Mouse (Mus musculus) splenic B cell, adult 2 months (primary cell): ENCODE results near the gene Pin1.
"Not testable (repeated sequence)": the region's sequence is repeated elsewhere in the genome, so short reads cannot be mapped to it uniquely, and the experiment has no call there.

Experiments
- DNase-seq: peaks from one replicate; pipeline ENCODE4 v3.0.0-alpha.2; 2011; ENCODE audit warnings: low read depth, low spot score
- H3K27me3 ChIP-seq: 2 replicates; pipeline ENCODE4 v1.6.1; 2012; ENCODE audit warnings: mild to moderate bottlenecking, low read length, moderate library complexity, mixed read lengths; ENCODE audit not compliant: control insufficient read depth, poor library complexity, insufficient read depth, severe bottlenecking
- H3K36me3 ChIP-seq: 2 replicates; pipeline ENCODE4 v1.6.1; 2012; ENCODE audit warnings: mild to moderate bottlenecking, low read length, moderate library complexity, mixed read lengths; ENCODE audit not compliant: control insufficient read depth, poor library complexity, insufficient read depth, severe bottlenecking

Pin1 gene

GRCm38 (mm10) chr9:20651602-20652259 is at the start of gene Pin1:
Pin1 (plus strand) TSS chr9:20652095.
- Histone ChIP-seq H3K36me3 (no peaks in the 10 kb centered on the region; the same call in 1 of the 2 replicates), H3K27me3 (no peaks in the 10 kb centered on the region)
- DNase-seq = peak; percentile 99

- DNase-seq = no peak
- Histone ChIP-seq H3K27me3 (no peaks in the 10 kb centered on the region), H3K36me3 (no peaks in the 10 kb centered on the region)
These were observed 45.6 kb upstream of the Pin1 start for GRCm38 (mm10) chr9:20606269-20606668.

- no peaks in the 10 kb centered on the region for H3K27me3 ChIP-seq
- DNase-seq = peak; percentile 94
- no peaks in the 10 kb centered on the region for H3K36me3 ChIP-seq
These were observed 44.6 kb upstream of the Pin1 start for GRCm38 (mm10) chr9:20607100-20607974.

- DNase-seq = no peak
- H3K27me3 ChIP-seq = no peaks in the 10 kb centered on the region
- no peaks in the 10 kb centered on the region for H3K36me3 ChIP-seq
These were observed 41.9 kb upstream of the Pin1 start for GRCm38 (mm10) chr9:20609831-20610464.

GRCm38 (mm10) chr9:20611976-20612375 is 39.9 kb upstream of the Pin1 start:
- H3K36me3 ChIP-seq = no peaks in the 10 kb centered on the region
- no peaks in the 10 kb centered on the region for H3K27me3 ChIP-seq
- no peak for DNase-seq

GRCm38 (mm10) chr9:20616685-20617084 is 35.2 kb upstream of the Pin1 start:
- no peaks in the 10 kb centered on the region for H3K27me3 ChIP-seq
- DNase-seq = no peak
- H3K36me3 ChIP-seq = no peaks in the 10 kb centered on the region

GRCm38 (mm10) chr9:20631332-20631731 is 20.6 kb upstream of the Pin1 start:
- Histone ChIP-seq H3K27me3 (no peaks in the 10 kb centered on the region), H3K36me3 (no peaks in the 10 kb centered on the region; the same call in 1 of the 2 replicates)
- DNase-seq = no peak

- not testable (repeated sequence) for H3K27me3 ChIP-seq, H3K36me3 ChIP-seq, DNase-seq
These were observed 16.2 kb upstream of the Pin1 start for GRCm38 (mm10) chr9:20635676-20636075.

GRCm38 (mm10) chr9:20636256-20636655 is 15.6 kb upstream of the Pin1 start:
- Histone ChIP-seq H3K27me3 (no peaks in the 10 kb centered on the region), H3K36me3 (peaks cover 2% of the 10 kb centered on the region; the same call in 1 of the 2 replicates)
- peak; percentile 64 for DNase-seq

- H3K27me3 ChIP-seq = no peaks in the 10 kb centered on the region
- DNase-seq = no peak
- H3K36me3 ChIP-seq = peaks cover 2% of the 10 kb centered on the region; the same call in 1 of the 2 replicates
These were observed 15.1 kb upstream of the Pin1 start for GRCm38 (mm10) chr9:20636790-20637189.

- no peak for DNase-seq
- H3K27me3 ChIP-seq = no peaks in the 10 kb centered on the region
- peaks cover 2% of the 10 kb centered on the region; the same call in 1 of the 2 replicates for H3K36me3 ChIP-seq
These were observed 13.3 kb upstream of the Pin1 start for GRCm38 (mm10) chr9:20638552-20638951.

GRCm38 (mm10) chr9:20639486-20639885 is 12.4 kb upstream of the Pin1 start:
- Histone ChIP-seq H3K27me3 (no peaks in the 10 kb centered on the region), H3K36me3 (peaks cover 2% of the 10 kb centered on the region; the same call in 1 of the 2 replicates)
- DNase-seq = no peak

- DNase-seq = no peak
- no peaks in the 10 kb centered on the region for H3K27me3 ChIP-seq
- H3K36me3 ChIP-seq = peaks cover 2% of the 10 kb centered on the region
These were observed 10.4 kb upstream of the Pin1 start for GRCm38 (mm10) chr9:20641501-20641900.

GRCm38 (mm10) chr9:20642101-20642895 is 9.6 kb upstream of the Pin1 start, which contains the start of gene Ubl5:
Ubl5 (plus strand) TSS chr9:20642878.
- Histone ChIP-seq H3K27me3 (no peaks in the 10 kb centered on the region), H3K36me3 (peaks cover 2% of the 10 kb centered on the region)
- DNase-seq = peak; percentile 54
